Mouse (Mus musculus): ENCODE results near the gene Klhl8. TPM values are rescaled to one million over a fixed set of nuclear protein-coding genes. Genes with fewer than 3 reads are reported as not detected.

Gene Klhl8
- total and polyA plus RNA-seq, 3 experiments = 0.11 to 3.0 (median 1.5) TPM

GRCm38 (mm10) chr5:103918233-103918632 lies 7.2 kb upstream of the Klhl8 start:
- TF ChIP-seq GATA2 (IDR thresholded peaks at IDR 0.05; ENCODE audit: borderline replicate concordance, low read depth, low read length) = no peak
- no peak for TF ChIP-seq CTCF (IDR thresholded peaks at IDR 0.05; ENCODE audit: low read depth, low read length)
- TF ChIP-seq TAL1 (conservative IDR thresholded peaks at IDR 0.05; ENCODE audit: low read depth, low read length) = no peak
- TF ChIP-seq GATA1 (IDR thresholded peaks at IDR 0.05; ENCODE audit: borderline replicate concordance, low read length) = no peak
- TF ChIP-seq POLR2AphosphoS5 (IDR thresholded peaks at IDR 0.05; ENCODE audit: insufficient replicate concordance, low read depth, low read length) = no peak
- Histone ChIP-seq H3K36me3 (replicated peaks) (no peaks in the 10 kb centered on the region), H3K27me3 (ENCODE audit: insufficient read depth, low read length) (peaks cover 6% of the 10 kb centered on the region; the same call in 1 of the 2 replicates), H3K9me3 (replicated peaks) (no peaks in the 10 kb centered on the region), H3K4me1 (ENCODE audit: insufficient read depth, low read depth, low read length) (peaks cover 10% of the 10 kb centered on the region; the same call in 1 of the 2 replicates), H3K4me3 (ENCODE audit: low read depth, low read length) (no peak overlapping the region)
- DNase-seq (ENCODE audit: low spot score) (no peak), ATAC-seq (ENCODE audit: extremely low read depth, insufficient number of reproducible peaks, low FRiP score, poor library complexity, severe bottlenecking) (no peak)

GRCm38 (mm10) chr5:103917357-103917895 lies 6.4 kb upstream of the Klhl8 start:
- Histone ChIP-seq H3K9me3 (replicated peaks) (no peaks in the 10 kb centered on the region), H3K4me3 (ENCODE audit: low read depth, low read length) (no peak overlapping the region), H3K4me1 (ENCODE audit: insufficient read depth, low read depth, low read length) (peaks cover 10% of the 10 kb centered on the region), H3K27me3 (ENCODE audit: insufficient read depth, low read length) (peaks cover 11% of the 10 kb centered on the region), H3K36me3 (replicated peaks) (no peaks in the 10 kb centered on the region)
- no peak for ATAC-seq (ENCODE audit: extremely low read depth, insufficient number of reproducible peaks, low FRiP score, poor library complexity, severe bottlenecking)
- no peak for DNase-seq (ENCODE audit: low spot score)
- TF ChIP-seq GATA2 (IDR thresholded peaks at IDR 0.05; ENCODE audit: borderline replicate concordance, low read depth, low read length) (no peak), CTCF (IDR thresholded peaks at IDR 0.05; ENCODE audit: low read depth, low read length) (no peak), GATA1 (IDR thresholded peaks at IDR 0.05; ENCODE audit: borderline replicate concordance, low read length) (no peak), TAL1 (conservative IDR thresholded peaks at IDR 0.05; ENCODE audit: low read depth, low read length) (no peak), POLR2AphosphoS5 (IDR thresholded peaks at IDR 0.05; ENCODE audit: insufficient replicate concordance, low read depth, low read length) (no peak)

GRCm38 (mm10) chr5:103916595-103917356 lies 5.7 kb upstream of the Klhl8 start:
- H3K9me3 ChIP-seq (replicated peaks) = no peaks in the 10 kb centered on the region
- H3K27me3 ChIP-seq (ENCODE audit: insufficient read depth, low read length) = peaks cover 13% of the 10 kb centered on the region
- H3K4me3 ChIP-seq (ENCODE audit: low read depth, low read length) = no peak overlapping the region
- no peak for TF ChIP-seq TAL1 (conservative IDR thresholded peaks at IDR 0.05; ENCODE audit: low read depth, low read length)
- TF ChIP-seq GATA2 (IDR thresholded peaks at IDR 0.05; ENCODE audit: borderline replicate concordance, low read depth, low read length) = no peak
- DNase-seq (ENCODE audit: low spot score) (no peak), ATAC-seq (ENCODE audit: extremely low read depth, insufficient number of reproducible peaks, low FRiP score, poor library complexity, severe bottlenecking) (no peak)
- no peaks in the 10 kb centered on the region for H3K36me3 ChIP-seq (replicated peaks)
- peaks cover 10% of the 10 kb centered on the region for H3K4me1 ChIP-seq (ENCODE audit: insufficient read depth, low read depth, low read length)

GRCm38 (mm10) chr5:103914335-103915226 lies 3.5 kb upstream of the Klhl8 start:
- H3K4me1 ChIP-seq (ENCODE audit: insufficient read depth, low read depth, low read length) = peaks cover 22% of the 10 kb centered on the region
- H3K36me3 ChIP-seq (replicated peaks) = no peaks in the 10 kb centered on the region
- ATAC-seq (ENCODE audit: extremely low read depth, insufficient number of reproducible peaks, low FRiP score, poor library complexity, severe bottlenecking) (no peak), DNase-seq (ENCODE audit: low spot score) (no peak)
- TF ChIP-seq CTCF (IDR thresholded peaks at IDR 0.05; ENCODE audit: low read depth, low read length) (no peak), POLR2AphosphoS5 (IDR thresholded peaks at IDR 0.05; ENCODE audit: insufficient replicate concordance, low read depth, low read length) (no peak), TAL1 (conservative IDR thresholded peaks at IDR 0.05; ENCODE audit: low read depth, low read length) (no peak), GATA1 (IDR thresholded peaks at IDR 0.05; ENCODE audit: borderline replicate concordance, low read length) (no peak), GATA2 (IDR thresholded peaks at IDR 0.05; ENCODE audit: borderline replicate concordance, low read depth, low read length) (no peak)
- peaks cover 16% of the 10 kb centered on the region for H3K27me3 ChIP-seq (ENCODE audit: insufficient read depth, low read length)
- H3K4me3 ChIP-seq (ENCODE audit: low read depth, low read length) = no peak overlapping the region
- H3K9me3 ChIP-seq (replicated peaks) = no peaks in the 10 kb centered on the region

- Histone ChIP-seq H3K9me3 (replicated peaks) (no peaks in the 10 kb centered on the region), H3K4me3 (ENCODE audit: low read depth, low read length) (no peak overlapping the region), H3K36me3 (replicated peaks) (no peaks in the 10 kb centered on the region), H3K4me1 (ENCODE audit: insufficient read depth, low read depth, low read length) (peaks cover 16% of the 10 kb centered on the region), H3K27me3 (ENCODE audit: insufficient read depth, low read length) (peaks cover 16% of the 10 kb centered on the region)
- ATAC-seq (ENCODE audit: extremely low read depth, insufficient number of reproducible peaks, low FRiP score, poor library complexity, severe bottlenecking) (no peak), DNase-seq (ENCODE audit: low spot score) (no peak)
- no peak for TF ChIP-seq GATA1 (IDR thresholded peaks at IDR 0.05; ENCODE audit: borderline replicate concordance, low read length)
- TF ChIP-seq POLR2AphosphoS5 (IDR thresholded peaks at IDR 0.05; ENCODE audit: insufficient replicate concordance, low read depth, low read length) = no peak
- TF ChIP-seq GATA2 (IDR thresholded peaks at IDR 0.05; ENCODE audit: borderline replicate concordance, low read depth, low read length) = no peak
Observed at GRCm38 (mm10) chr5:103913150-103913549, 2.1 kb upstream of the Klhl8 start.

- Histone ChIP-seq H3K27me3 (ENCODE audit: insufficient read depth, low read length) (peaks cover 16% of the 10 kb centered on the region), H3K36me3 (replicated peaks) (no peaks in the 10 kb centered on the region), H3K4me1 (ENCODE audit: insufficient read depth, low read depth, low read length) (peaks cover 16% of the 10 kb centered on the region), H3K9me3 (replicated peaks) (no peaks in the 10 kb centered on the region), H3K4me3 (ENCODE audit: low read depth, low read length) (no peak overlapping the region; the same call in 1 of the 2 replicates)
- TF ChIP-seq POLR2AphosphoS5 (IDR thresholded peaks at IDR 0.05; ENCODE audit: insufficient replicate concordance, low read depth, low read length) = no peak
- TF ChIP-seq CTCF (IDR thresholded peaks at IDR 0.05; ENCODE audit: low read depth, low read length) = no peak
- TF ChIP-seq GATA1 (IDR thresholded peaks at IDR 0.05; ENCODE audit: borderline replicate concordance, low read length) = no peak
- TF ChIP-seq TAL1 (conservative IDR thresholded peaks at IDR 0.05; ENCODE audit: low read depth, low read length) = no peak
- no peak for TF ChIP-seq GATA2 (IDR thresholded peaks at IDR 0.05; ENCODE audit: borderline replicate concordance, low read depth, low read length)
- DNase-seq (ENCODE audit: low spot score) (no peak), ATAC-seq (ENCODE audit: extremely low read depth, insufficient number of reproducible peaks, low FRiP score, poor library complexity, severe bottlenecking) (no peak)
Observed at GRCm38 (mm10) chr5:103911555-103911954, 496 bp upstream of the Klhl8 start.
